In genomic region chr7:45681046-45681736, GRCm38 (mm10) we compare ENCODE assay signal across 9 mouse cellular contexts. TPM values are rescaled to one million over a fixed set of nuclear protein-coding genes. Genes with fewer than 3 reads are reported as not detected.
DNase-seq lines count a peak whose midpoint lies in the region; ATAC-seq and TF ChIP-seq lines count a peak whose summit lies in the region.
"Had no signal": no experiment of that assay in that cellular context is flagged by ENCODE, and none has a peak within 500 bp of the region (broad histone marks: within the 10 kb centered on the region; RNA-seq: fewer than 3 reads in every experiment).

No protein-coding gene starts in this region.

- peak; percentile 74 to 84 for DNase-seq in heart, adult 18-20 months
- DNase-seq in skeletal muscle tissue, adult 2 months (ENCODE audit: low read depth, low spot score): peak; percentile 82
- no peak for DNase-seq in ovary, postnatal 36 days (ENCODE audit: low spot score)
- no peak for DNase-seq in layer of hippocampus, adult 18-20 months (ENCODE audit: low spot score in 2 of 2)
- DNase-seq in layer of hippocampus, postnatal 14 days (ENCODE audit: low spot score in 2 of 2): no peak

- TF ChIP-seq CTCF in bone marrow, adult 2 months (IDR thresholded peaks at IDR 0.05; ENCODE audit: control insufficient read depth, insufficient read depth, low read length): no peak

- no peak overlapping the region for H3K27ac ChIP-seq in heart, embryonic 11.5 days (ENCODE audit: low read depth, low read length)
- peak overlapping the region; percentile 31 for H3K27ac ChIP-seq in bone marrow, adult 2 months (ENCODE audit: control insufficient read depth, insufficient read depth, low read depth, low read length, poor library complexity)
- H3K27ac ChIP-seq in heart, embryonic 14.5 days (replicated peaks in 1 of 2; ENCODE audit: control insufficient read depth in 1 of 2, insufficient read depth in 1 of 2, low read depth in 2 of 2, low read length in 2 of 2): peak overlapping the region; percentile 24 to 70; a peak in 3 of 4 replicates

- H3K36me3 ChIP-seq in heart, embryonic 11.5 days (ENCODE audit: control insufficient read depth, insufficient read depth, low read length): no peaks in the 10 kb centered on the region
- no peaks in the 10 kb centered on the region for H3K36me3 ChIP-seq in heart, embryonic 14.5 days (ENCODE audit: control insufficient read depth, insufficient read depth, low read length)
- H3K36me3 ChIP-seq: forebrain, embryonic 10.5 days had no signal

- ATAC-seq in heart, embryonic 11.5 days (replicated peaks; ENCODE audit: insufficient number of reproducible peaks, low FRiP score, low TSS enrichment): no peak
- no peak for ATAC-seq in heart, embryonic 14.5 days (ENCODE audit: insufficient number of reproducible peaks, insufficient read depth, low FRiP score, low read depth)

- H3K4me3 ChIP-seq in heart, embryonic 11.5 days (ENCODE audit: low read depth, low read length): no peak overlapping the region
- H3K4me3 ChIP-seq in bone marrow, adult 2 months (replicated peaks; ENCODE audit: control insufficient read depth, low read depth, low read length): no peak overlapping the region
- no peak overlapping the region for H3K4me3 ChIP-seq in heart, embryonic 14.5 days (ENCODE audit: control insufficient read depth in 1 of 2, insufficient read depth in 1 of 2, low read depth in 1 of 2, low read length in 2 of 2)
- H3K4me3 ChIP-seq: forebrain, embryonic 10.5 days had no signal

- H3K27me3 ChIP-seq in heart, embryonic 11.5 days (ENCODE audit: control insufficient read depth, insufficient read depth, low read length): peaks cover 3% of the 10 kb centered on the region; the same call in 1 of the 2 replicates
- no peaks in the 10 kb centered on the region for H3K27me3 ChIP-seq in heart, embryonic 14.5 days (ENCODE audit: control insufficient read depth, insufficient read depth, low read length)

- WGBS in heart, embryonic 11.5 days (ENCODE audit: insufficient replicate concordance): 72% methylated on average over 8 of the region's 8 CpGs
- WGBS in bone marrow, adult 2 months: 30% methylated on average over 8 of the region's 8 CpGs
- WGBS in heart, embryonic 14.5 days: 62% methylated on average over 8 of the region's 8 CpGs

- peaks cover 9% of the 10 kb centered on the region for H3K4me1 ChIP-seq in heart, embryonic 11.5 days (ENCODE audit: control insufficient read depth, insufficient read depth, low read length)
- peaks cover 4% of the 10 kb centered on the region; the same call in 1 of the 2 replicates for H3K4me1 ChIP-seq in bone marrow, adult 2 months (ENCODE audit: control insufficient read depth, insufficient read depth, low read length)
- H3K4me1 ChIP-seq in heart, embryonic 14.5 days (ENCODE audit: control insufficient read depth in 2 of 2, insufficient read depth in 2 of 2, low read length in 2 of 2): peaks cover 5 to 15% of the 10 kb centered on the region in 2 experiments

- H3K9ac ChIP-seq in heart, embryonic 11.5 days (ENCODE audit: low read depth, low read length): no peak overlapping the region
- H3K9ac ChIP-seq in heart, embryonic 14.5 days (ENCODE audit: low read length): no peak overlapping the region

- TF ChIP-seq POLR2A in bone marrow, adult 2 months (IDR thresholded peaks at IDR 0.05; ENCODE audit: borderline replicate concordance, control insufficient read depth, low read depth, low read length): no peak

- H3K9me3 ChIP-seq in heart, embryonic 11.5 days (replicated peaks; ENCODE audit: control insufficient read depth, low read length): no peaks in the 10 kb centered on the region
- H3K9me3 ChIP-seq in heart, embryonic 14.5 days (ENCODE audit: control insufficient read depth, low read length): no peaks in the 10 kb centered on the region
- H3K9me3 ChIP-seq: forebrain, embryonic 10.5 days had no signal

- H3K4me2 ChIP-seq in heart, embryonic 11.5 days: no peak overlapping the region
- H3K4me2 ChIP-seq in heart, embryonic 14.5 days (ENCODE audit: low read length): no peak overlapping the region

RNA-seq across cellular contexts. Expression of gene Ntn5, which starts 2.6 kb away (rescaled TPM):
- total RNA-seq in heart, adult 18-20 months (2021): not detected
- polyA plus RNA-seq in heart, embryonic 11.5 days (2014; fragmentation: Nextera tagmentation; extraction: Ambion mirVana): not detected in 2 replicates
- polyA plus RNA-seq in bone marrow, adult 2 months (2011; ENCODE audit: insufficient read depth, insufficient read length, low replicate concordance, missing spikeins): not detected in 2 replicates
- not detected in 2 replicates for polyA plus RNA-seq in heart, embryonic 14.5 days (2014; fragmentation: Nextera tagmentation; extraction: Ambion mirVana)
- total RNA-seq in layer of hippocampus, adult 18-20 months (2021): 10 to 100 TPM in 1 of 2 experiments, 1 to 10 TPM in 1; 6.8 to 13.4 TPM
- total RNA-seq in layer of hippocampus, postnatal 14 days (2021): under 1 TPM; 0.67 to 0.94 TPM

RNA-seq across cellular contexts. Expression of gene Sec1, which starts 13.0 kb away (rescaled TPM):
- under 1 TPM; 0.18 to 0.30 TPM for total RNA-seq in heart, adult 18-20 months (2021)
- 0.24 and 0.99 TPM in 2 replicates for polyA plus RNA-seq in heart, embryonic 11.5 days (2014; fragmentation: Nextera tagmentation; extraction: Ambion mirVana)
- polyA plus RNA-seq in bone marrow, adult 2 months (2011; ENCODE audit: insufficient read depth, insufficient read length, low replicate concordance, missing spikeins): not detected in 2 replicates
- polyA plus RNA-seq in heart, embryonic 14.5 days (2014; fragmentation: Nextera tagmentation; extraction: Ambion mirVana): 0.28 and 0.41 TPM in 2 replicates
- total RNA-seq in layer of hippocampus, adult 18-20 months (2021): 1 to 10 TPM; 2.5 to 3.5 TPM
- total RNA-seq in layer of hippocampus, postnatal 14 days (2021): under 1 TPM; 0.24 to 0.41 TPM

RNA-seq across cellular contexts. Expression of gene Fut2, which starts 15.0 kb away (rescaled TPM):
- under 1 TPM; 0.42 to 0.46 TPM for total RNA-seq in heart, adult 18-20 months (2021)
- polyA plus RNA-seq in heart, embryonic 11.5 days (2014; fragmentation: Nextera tagmentation; extraction: Ambion mirVana): 0.56 and 1.0 TPM in 2 replicates
- not detected in 2 replicates for polyA plus RNA-seq in bone marrow, adult 2 months (2011; ENCODE audit: insufficient read depth, insufficient read length, low replicate concordance, missing spikeins)
- polyA plus RNA-seq in heart, embryonic 14.5 days (2014; fragmentation: Nextera tagmentation; extraction: Ambion mirVana): 2.4 and 2.7 TPM in 2 replicates
- total RNA-seq in layer of hippocampus, adult 18-20 months (2021): under 1 TPM in 1 of 2 experiments, not detected in 1; 0.12 TPM
- under 1 TPM; 0.30 to 0.67 TPM for total RNA-seq in layer of hippocampus, postnatal 14 days (2021)

RNA-seq across cellular contexts. Expression of gene Car11, which starts 18.5 kb away (rescaled TPM):
- 1 to 10 TPM; 3.4 to 5.9 TPM for total RNA-seq in heart, adult 18-20 months (2021)
- 3.3 and 5.5 TPM in 2 replicates for polyA plus RNA-seq in heart, embryonic 11.5 days (2014; fragmentation: Nextera tagmentation; extraction: Ambion mirVana)
- 4.4 TPM in 1 of 2 replicates, not detected in the other for polyA plus RNA-seq in bone marrow, adult 2 months (2011; ENCODE audit: insufficient read depth, insufficient read length, low replicate concordance, missing spikeins)
- polyA plus RNA-seq in heart, embryonic 14.5 days (2014; fragmentation: Nextera tagmentation; extraction: Ambion mirVana): 6.8 and 8.0 TPM in 2 replicates
- 100 to 1,000 TPM; 182 TPM for total RNA-seq in layer of hippocampus, adult 18-20 months (2021)
- total RNA-seq in layer of hippocampus, postnatal 14 days (2021): 100 to 1,000 TPM; 110 to 123 TPM

RNA-seq across cellular contexts. Expression of gene Dbp, which starts 23.7 kb away (rescaled TPM):
- total RNA-seq in heart, adult 18-20 months (2021): 10 to 100 TPM; 12.1 to 15.0 TPM
- polyA plus RNA-seq in heart, embryonic 11.5 days (2014; fragmentation: Nextera tagmentation; extraction: Ambion mirVana): 3.3 and 3.5 TPM in 2 replicates
- 8.6 and 19.3 TPM in 2 replicates for polyA plus RNA-seq in bone marrow, adult 2 months (2011; ENCODE audit: insufficient read depth, insufficient read length, low replicate concordance, missing spikeins)
- 4.5 and 7.3 TPM in 2 replicates for polyA plus RNA-seq in heart, embryonic 14.5 days (2014; fragmentation: Nextera tagmentation; extraction: Ambion mirVana)
- total RNA-seq in layer of hippocampus, adult 18-20 months (2021): 10 to 100 TPM; 47.6 to 50.2 TPM
- 10 to 100 TPM; 49.7 to 59.1 TPM for total RNA-seq in layer of hippocampus, postnatal 14 days (2021)

Comparison
In these comparisons a context has a peak if more than half of its experiments do, and no peak if none do; other contexts are left out.
1. RNA of gene Ntn5, which starts 2.6 kb away (total RNA-seq): 6.8 to 13.4 TPM in layer of hippocampus, adult 18-20 months; 0.67 to 0.94 TPM in layer of hippocampus, postnatal 14 days and not detected in heart, adult 18-20 months; every median in the first group is over 4 times any median in the second.
2. DNase-seq: peak in heart, adult 18-20 months (2 of 2) and skeletal muscle tissue, adult 2 months (single experiment); none in ovary, postnatal 36 days (single experiment), layer of hippocampus, adult 18-20 months (0 of 2) and layer of hippocampus, postnatal 14 days (0 of 2).